Mouse (Mus musculus) G1E (cell line): ENCODE measurements around the gene Speer4e. TPM values are rescaled to one million over a fixed set of nuclear protein-coding genes. Genes with fewer than 3 reads are reported as not detected.
"Not testable (repeated sequence)": the region's sequence is repeated elsewhere in the genome, so short reads cannot be mapped to it uniquely, and the experiment has no call there.

Source experiments
- ATAC-seq: 2 replicates; pipeline ENCODE4 v1.8.0; 2016; ENCODE audit warnings: mild to moderate bottlenecking; ENCODE audit not compliant: insufficient number of reproducible peaks, poor library complexity, low FRiP score, severe bottlenecking; ENCODE audit errors: extremely low read depth
- DNase-seq: peaks from one replicate; pipeline ENCODE4 v3.0.0; 2012; ENCODE audit warnings: low spot score
- H3K27me3 ChIP-seq: 2 replicates; pipeline ENCODE4 v1.6.1; 2012; ENCODE audit warnings: mild to moderate bottlenecking, low read length, inconsistent platforms; ENCODE audit not compliant: insufficient read depth
- H3K36me3 ChIP-seq: replicated peaks from 2 replicates; pipeline ENCODE3; 2012; ENCODE audit warnings: mild to moderate bottlenecking, inconsistent platforms
- H3K4me1 ChIP-seq: 2 replicates; pipeline ENCODE4 v1.6.1; 2012; ENCODE audit warnings: low read depth, low read length, inconsistent platforms, mixed read lengths; ENCODE audit not compliant: insufficient read depth
- H3K4me3 ChIP-seq: 2 replicates; pipeline ENCODE4 v1.5.1; 2012; ENCODE audit warnings: low read depth, mild to moderate bottlenecking, inconsistent platforms, low read length, moderate library complexity, mixed read lengths
- H3K9me3 ChIP-seq: replicated peaks from 2 replicates; pipeline ENCODE4 v1.6.1; 2012; ENCODE audit warnings: inconsistent platforms
- polyA plus RNA-seq: library from polyadenylated mRNA; stranded (reverse); fragments of >175 nt; gene quantifications from 2 replicates; pipeline ENCODE4 v1.2.3, GENCODE M21; 2012
- total RNA-seq, 2 experiments: library from RNA; stranded (forward) in 1 of 2; stranded (reverse) in 1 of 2; fragments of 200-1000 nt in 1 of 2; fragments of >200 nt in 1 of 2; fragmentation: Nextera tagmentation in 1 of 2; gene quantifications; 2 replicates each; pipeline ENCODE4 v1.2.3; 2014 to 2017

Gene Speer4e
- total RNA-seq (2014; fragmentation: Nextera tagmentation) (not detected in 2 replicates), total RNA-seq (2017) (0.11 TPM in 1 of 2 replicates, not detected in the other), polyA plus RNA-seq (not detected in 2 replicates)

GRCm38 (mm10) chr5:14938329-14938728, at the start of gene Speer4e:
Speer4e (minus strand) TSS chr5:14938429.
- H3K36me3 ChIP-seq, DNase-seq, H3K4me3 ChIP-seq, ATAC-seq, H3K4me1 ChIP-seq, H3K27me3 ChIP-seq, H3K9me3 ChIP-seq: not testable (repeated sequence)

GRCm38 (mm10) chr5:14986649-14987387, 48.6 kb upstream of the Speer4e start:
- ATAC-seq, H3K36me3 ChIP-seq, H3K27me3 ChIP-seq, H3K4me3 ChIP-seq, H3K4me1 ChIP-seq, H3K9me3 ChIP-seq, DNase-seq: not testable (repeated sequence)

- ATAC-seq, H3K27me3 ChIP-seq, DNase-seq, H3K4me1 ChIP-seq, H3K36me3 ChIP-seq, H3K4me3 ChIP-seq, H3K9me3 ChIP-seq: not testable (repeated sequence)
These were observed 40.6 kb upstream of the Speer4e start, which contains the start of gene Gm10354 for GRCm38 (mm10) chr5:14978835-14979234. Gm10354 (minus strand) TSS chr5:14978935.

GRCm38 (mm10) chr5:14977368-14977767, 39.1 kb upstream of the Speer4e start:
- not testable (repeated sequence) for H3K4me1 ChIP-seq, ATAC-seq, DNase-seq, H3K36me3 ChIP-seq, H3K9me3 ChIP-seq, H3K27me3 ChIP-seq, H3K4me3 ChIP-seq

- H3K9me3 ChIP-seq, DNase-seq, H3K27me3 ChIP-seq, H3K4me1 ChIP-seq, H3K4me3 ChIP-seq, ATAC-seq, H3K36me3 ChIP-seq: not testable (repeated sequence)
These were observed 37.1 kb upstream of the Speer4e start for GRCm38 (mm10) chr5:14975294-14975693.

GRCm38 (mm10) chr5:14972841-14973240, 34.6 kb upstream of the Speer4e start:
- not testable (repeated sequence) for H3K9me3 ChIP-seq, ATAC-seq, H3K4me1 ChIP-seq, H3K36me3 ChIP-seq, DNase-seq, H3K4me3 ChIP-seq, H3K27me3 ChIP-seq

- ATAC-seq, DNase-seq, H3K4me3 ChIP-seq, H3K9me3 ChIP-seq, H3K4me1 ChIP-seq, H3K27me3 ChIP-seq, H3K36me3 ChIP-seq: not testable (repeated sequence)
These were observed 25.6 kb upstream of the Speer4e start for GRCm38 (mm10) chr5:14963821-14964220.

- not testable (repeated sequence) for ATAC-seq, DNase-seq
These were observed 23.3 kb upstream of the Speer4e start for GRCm38 (mm10) chr5:14961502-14961901.

GRCm38 (mm10) chr5:14955928-14956706, 17.9 kb upstream of the Speer4e start:
- H3K4me3 ChIP-seq, ATAC-seq, H3K36me3 ChIP-seq, DNase-seq, H3K27me3 ChIP-seq, H3K4me1 ChIP-seq, H3K9me3 ChIP-seq: not testable (repeated sequence)

More at GRCm38 (mm10) chr5:14961502-14961901, 23.3 kb upstream of the Speer4e start:
- H3K4me3 ChIP-seq, H3K9me3 ChIP-seq, H3K36me3 ChIP-seq, H3K4me1 ChIP-seq, H3K27me3 ChIP-seq: not testable (repeated sequence)

GRCm38 (mm10) chr5:14953587-14953986, 15.4 kb upstream of the Speer4e start:
- not testable (repeated sequence) for H3K9me3 ChIP-seq, ATAC-seq

GRCm38 (mm10) chr5:14952749-14953148, 14.5 kb upstream of the Speer4e start:
- not testable (repeated sequence) for DNase-seq, ATAC-seq, H3K27me3 ChIP-seq

More at GRCm38 (mm10) chr5:14953587-14953986, 15.4 kb upstream of the Speer4e start:
- H3K27me3 ChIP-seq, H3K4me3 ChIP-seq, H3K36me3 ChIP-seq, DNase-seq, H3K4me1 ChIP-seq: not testable (repeated sequence)

More at GRCm38 (mm10) chr5:14952749-14953148, 14.5 kb upstream of the Speer4e start:
- not testable (repeated sequence) for H3K4me1 ChIP-seq, H3K4me3 ChIP-seq, H3K36me3 ChIP-seq, H3K9me3 ChIP-seq
